Mouse (Mus musculus) lung, adult 2 months (tissue): Measurements from ENCODE around the gene Adgrv1.

Experiments used
- CTCF ChIP-seq: fragments of 200-500 bp; IDR thresholded peaks from 2 replicates; pipeline ENCODE4 v1.5.1; 2011; ENCODE audit warnings: mild to moderate bottlenecking, low read length, control low read depth; ENCODE audit not compliant: insufficient read depth
- POLR2A ChIP-seq: fragments of 200-500 bp; IDR thresholded peaks from 2 replicates; pipeline ENCODE4 v1.6.1; 2011; ENCODE audit warnings: low read depth, mild to moderate bottlenecking, control low read depth, low read length, borderline replicate concordance; ENCODE audit errors: extremely low read depth

- TF ChIP-seq CTCF (no peak), POLR2A (no peak)
Measured at GRCm38 (mm10) chr13:81090051-81090836, 542.7 kb downstream of the Adgrv1 start.
